Mouse (Mus musculus) cerebellum, adult 2 months (tissue): ENCODE results near the gene Tsen15.

ENCODE experiments used
- CTCF ChIP-seq: fragments of 200-500 bp; IDR thresholded peaks from 2 replicates; pipeline ENCODE4 v1.5.1; 2011; ENCODE audit warnings: low read depth, mild to moderate bottlenecking, control low read depth, low read length, moderate library complexity, borderline replicate concordance; ENCODE audit not compliant: insufficient read depth
- POLR2A ChIP-seq: fragments of 200-500 bp; IDR thresholded peaks from 2 replicates; pipeline ENCODE4 v1.6.1; 2011; ENCODE audit warnings: low read length, control low read depth, borderline replicate concordance; ENCODE audit not compliant: insufficient read depth

DNA sequence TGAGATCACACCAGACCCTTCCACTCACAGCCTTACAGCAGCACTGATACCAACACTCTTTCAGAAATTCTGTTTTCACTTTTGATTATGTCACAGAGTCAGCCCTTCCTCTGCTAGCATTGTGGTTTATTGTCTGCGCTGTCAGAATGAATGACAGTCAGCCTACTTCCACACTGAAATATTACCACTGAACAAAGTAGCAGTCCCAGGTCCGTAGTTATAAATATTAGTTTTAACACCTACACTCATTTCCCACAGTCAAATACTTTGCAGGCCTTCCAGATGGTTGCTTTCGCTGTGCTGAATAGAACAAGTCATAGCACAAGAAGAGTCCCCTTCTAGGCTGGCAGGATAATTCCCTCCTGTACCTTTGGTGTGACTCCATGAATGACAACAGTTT lies 35.8 kb upstream of the Tsen15 start:
- TF ChIP-seq CTCF (no peak), POLR2A (no peak)
